22 mouse cellular contexts compared by ENCODE assay signal in the genomic region with DNA sequence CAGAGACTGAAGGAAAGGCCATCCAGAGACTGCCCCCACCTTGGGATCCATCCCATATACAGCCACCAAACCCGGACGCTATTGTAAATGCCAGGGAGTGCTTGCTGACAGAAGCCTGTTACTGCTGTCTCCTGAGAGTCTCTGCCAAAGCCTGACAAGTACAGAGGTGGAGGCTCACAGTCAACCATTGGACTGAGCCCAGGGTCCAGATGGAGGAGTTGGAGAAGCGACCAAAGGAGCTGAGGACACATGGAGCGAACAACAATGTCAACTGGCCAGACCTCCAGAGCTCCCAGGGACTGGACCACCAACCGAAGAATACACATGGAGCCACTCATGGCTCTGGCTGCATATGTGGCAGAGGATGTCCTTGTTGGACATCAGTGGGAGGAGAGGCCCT. TPM values are rescaled to one million over a fixed set of nuclear protein-coding genes. Genes with fewer than 3 reads are reported as not detected.
DNase-seq lines count a peak whose midpoint lies in the region; ATAC-seq and TF ChIP-seq lines count a peak whose summit lies in the region.
"Had no signal": no experiment of that assay in that cellular context is flagged by ENCODE, and none has a peak within 500 bp of the region (broad histone marks: within the 10 kb centered on the region; RNA-seq: fewer than 3 reads in every experiment).

No protein-coding gene starts in this region.

- DNase-seq in cerebellum, postnatal 4 days (ENCODE audit: low spot score in 2 of 2): no peak
- DNase-seq in cerebellum, adult 2 months: peak; percentile 62 to 80
- DNase-seq in cerebellum, postnatal 10 days: peak; percentile 40 to 62
- no peak for DNase-seq in kidney, postnatal 36 days
- no peak for DNase-seq in lung, postnatal 4 days
- no peak for DNase-seq in retina, embryonic 14.5 days (ENCODE audit: low spot score)
- DNase-seq: adrenal gland, postnatal 14 days; B cell, adult 2 months; embryo, embryonic 11 days; forebrain, postnatal 0 days; gastrocnemius, postnatal 14 days; heart, adult 2 months; heart, postnatal 14 days; kidney, adult 11 months had no signal

- TF ChIP-seq POLR2A in cerebellum, adult 2 months (IDR thresholded peaks at IDR 0.05; ENCODE audit: borderline replicate concordance, insufficient read depth, low read length): no peak

- H3K4me1 ChIP-seq in cerebellum, adult 2 months (ENCODE audit: control insufficient read depth, insufficient read depth, low read length): peaks cover 21% of the 10 kb centered on the region
- H3K4me1 ChIP-seq: embryonic facial prominence, embryonic 15.5 days; forebrain, embryonic 10.5 days; heart, embryonic 15.5 days; hindbrain, embryonic 13.5 days had no signal

- no peak overlapping the region for H3K4me3 ChIP-seq in cerebellum, adult 2 months (replicated peaks; ENCODE audit: insufficient read depth, low read depth, low read length)
- H3K4me3 ChIP-seq: embryonic facial prominence, embryonic 15.5 days; erythroblast, embryonic 14.5 days; forebrain, embryonic 10.5 days; heart, adult 2 months; heart, embryonic 15.5 days; hindbrain, embryonic 13.5 days had no signal

- 16% methylated on average over 5 of the region's 5 CpGs for WGBS in cerebellum, adult 2 months

- no peaks in the 10 kb centered on the region for H3K27me3 ChIP-seq in cerebellum, adult 2 months (ENCODE audit: control insufficient read depth, insufficient read depth, low read length)
- H3K27me3 ChIP-seq: embryonic facial prominence, embryonic 15.5 days; heart, embryonic 15.5 days; hindbrain, embryonic 13.5 days had no signal

- peak overlapping the region; percentile 73 for H3K27ac ChIP-seq in cerebellum, adult 2 months (ENCODE audit: insufficient read depth, low read length)
- H3K27ac ChIP-seq: embryonic facial prominence, embryonic 15.5 days; forebrain, embryonic 10.5 days; heart, adult 2 months; heart, embryonic 15.5 days; hindbrain, embryonic 13.5 days; hindbrain, postnatal 0 days had no signal

- TF ChIP-seq CTCF in cerebellum, adult 2 months (IDR thresholded peaks at IDR 0.05; ENCODE audit: borderline replicate concordance, insufficient read depth, low read depth, low read length): no peak

- ATAC-seq in cerebellum, adult (ENCODE audit: insufficient number of reproducible peaks, low FRiP score, low TSS enrichment): peak; percentile 78
- ATAC-seq: CD4-positive, CD25-positive, alpha-beta regulatory T cell, adult 4 months; forebrain, postnatal 0 days; hindbrain, postnatal 0 days had no signal

RNA-seq across cellular contexts. Expression of gene Amph, which starts 26.3 kb away (rescaled TPM):
- polyA plus RNA-seq in cerebellum, adult 2 months (2012; rRNA removed): 159 and 173 TPM in 2 replicates
- polyA plus RNA-seq: erythroblast, embryonic 14.5 days had no signal

Comparison
In these comparisons a context has a peak if more than half of its experiments do, and no peak if none do; other contexts are left out.
1. DNase-seq: peak in cerebellum, adult 2 months (2 of 2) and cerebellum, postnatal 10 days (2 of 2); none in cerebellum, postnatal 4 days (0 of 2), kidney, postnatal 36 days (0 of 2), lung, postnatal 4 days (0 of 2) and retina, embryonic 14.5 days (single experiment).